Mouse (Mus musculus): Measurements from ENCODE around the gene Trpm6.

Gene Trpm6

GRCm38 (mm10) chr19:18888491-18889116 is 138.8 kb downstream of the Trpm6 start:
- DNase-seq (ENCODE audit: low spot score in 2 of 2), result no peak

GRCm38 (mm10) chr19:18889117-18889627 is 139.4 kb downstream of the Trpm6 start:
- no peak for DNase-seq (ENCODE audit: low spot score in 2 of 2)

GRCm38 (mm10) chr19:18889632-18890031 is 139.8 kb downstream of the Trpm6 start:
- no peak for DNase-seq (ENCODE audit: low spot score in 2 of 2)

- peak in 1 of 2 experiments; percentile 32 for DNase-seq (ENCODE audit: low spot score in 2 of 2)
These were observed 140.4 kb downstream of the Trpm6 start for GRCm38 (mm10) chr19:18890216-18890615.

GRCm38 (mm10) chr19:18898238-18898637 is 148.5 kb downstream of the Trpm6 start:
- no peak for DNase-seq (ENCODE audit: low spot score in 2 of 2)

- no peak for DNase-seq (ENCODE audit: low spot score in 2 of 2)
These were observed 152.4 kb downstream of the Trpm6 start for GRCm38 (mm10) chr19:18902041-18902693.

- DNase-seq (ENCODE audit: low spot score in 2 of 2), result no peak
These were observed 152.9 kb downstream of the Trpm6 start for GRCm38 (mm10) chr19:18902694-18903067.

- no peak for DNase-seq (ENCODE audit: low spot score in 2 of 2)
These were observed 155.7 kb downstream of the Trpm6 start for GRCm38 (mm10) chr19:18905511-18905910.

GRCm38 (mm10) chr19:18909641-18910040 is 159.9 kb downstream of the Trpm6 start:
- DNase-seq (ENCODE audit: low spot score in 2 of 2), result no peak

- DNase-seq (ENCODE audit: low spot score in 2 of 2), result no peak
These were observed 162.1 kb downstream of the Trpm6 start for GRCm38 (mm10) chr19:18911755-18912340.

- no peak for DNase-seq (ENCODE audit: low spot score in 2 of 2)
These were observed 191.6 kb downstream of the Trpm6 start for GRCm38 (mm10) chr19:18941391-18941790.
